Mouse (Mus musculus): ENCODE measurements at regions not wholly inside any gene's neighbourhood (a gene's known extent, or its start where the extent isn't known, plus 50 kb on each side); places are given as distances from the start of the nearest gene placed in this dataset.

DNA sequence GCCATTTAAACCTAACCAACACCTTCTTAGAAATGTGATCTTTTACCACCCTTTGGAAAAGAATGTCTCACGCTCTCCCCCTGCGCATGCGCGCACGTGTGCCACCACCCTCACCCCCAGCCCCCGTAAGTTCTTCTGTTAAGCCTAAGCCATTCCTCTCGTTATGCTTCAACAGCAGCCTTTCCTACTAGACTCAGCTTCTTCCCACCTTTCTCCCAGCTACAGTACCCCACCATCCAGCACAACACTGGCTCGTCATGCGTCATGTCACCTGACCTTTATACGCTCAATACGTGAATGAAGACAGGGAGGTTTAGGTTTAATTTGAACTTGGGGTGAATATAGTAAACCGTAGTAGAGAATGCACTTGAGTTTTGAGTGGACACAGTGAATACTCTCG, 55.8 kb upstream of the Mpp6 start:
- H3K79me2 ChIP-seq (ENCODE audit: control insufficient read depth, insufficient read depth), result no peaks in the 10 kb centered on the region
- H3ac ChIP-seq (ENCODE audit: control insufficient read depth, insufficient read length), result no peak overlapping the region
- no peak overlapping the region for H3K4me3 ChIP-seq
- H3K4me2 ChIP-seq (ENCODE audit: low read depth), result no peak overlapping the region
- no peaks in the 10 kb centered on the region for H3K27me3 ChIP-seq (ENCODE audit: control insufficient read depth, insufficient read depth, insufficient read length)
- TF ChIP-seq E2F4 (IDR thresholded peaks at IDR 0.05; ENCODE audit: insufficient read depth), result no peak
- TF ChIP-seq REST (IDR thresholded peaks at IDR 0.05; ENCODE audit: insufficient read depth, insufficient read length), result no peak
- TF ChIP-seq MYOG (IDR thresholded peaks at IDR 0.05; ENCODE audit: control insufficient read depth in 1 of 3, insufficient read depth in 1 of 3, insufficient read length in 2 of 3, low read depth in 2 of 3), result no peak
- TF ChIP-seq TCF3 (IDR thresholded peaks at IDR 0.05; ENCODE audit: insufficient read length, low read depth), result no peak
- TF ChIP-seq MAX (IDR thresholded peaks at IDR 0.05; ENCODE audit: low read depth), result no peak
- H3K36me3 ChIP-seq (ENCODE audit: control insufficient read depth, insufficient read depth), result no peaks in the 10 kb centered on the region

DNA sequence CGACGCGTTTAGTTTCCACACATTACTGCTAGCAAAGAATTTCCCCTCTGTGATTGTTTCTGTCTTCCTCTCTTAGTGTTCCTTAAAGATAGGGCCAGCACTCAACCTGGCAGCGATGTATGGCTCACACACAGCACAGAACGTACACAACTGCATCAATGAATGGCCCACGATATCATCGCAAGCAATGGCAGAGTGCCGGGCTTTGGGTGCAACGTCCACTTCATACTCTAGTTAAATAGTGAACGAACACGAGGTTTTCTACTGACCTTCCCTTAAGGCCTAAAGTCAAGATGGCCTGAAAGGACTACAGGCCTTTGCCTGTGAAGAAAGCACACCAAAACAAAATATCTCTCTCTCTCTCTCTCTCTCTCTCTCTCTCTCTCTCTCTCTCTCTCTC, 51.4 kb upstream of the Mpp6 start:
- H3ac ChIP-seq (ENCODE audit: control insufficient read depth, insufficient read length), result no peak overlapping the region
- no peaks in the 10 kb centered on the region for H3K36me3 ChIP-seq (ENCODE audit: control insufficient read depth, insufficient read depth)
- no peaks in the 10 kb centered on the region for H3K79me2 ChIP-seq (ENCODE audit: control insufficient read depth, insufficient read depth)
- no peaks in the 10 kb centered on the region for H3K27me3 ChIP-seq (ENCODE audit: control insufficient read depth, insufficient read depth, insufficient read length)
- TF ChIP-seq MYOD1 (IDR thresholded peaks at IDR 0.05; ENCODE audit: control insufficient read depth in 1 of 3, insufficient read length in 2 of 3, low read depth in 2 of 3) (no peak), TCF3 (IDR thresholded peaks at IDR 0.05; ENCODE audit: insufficient read length, low read depth) (no peak), POLR2AphosphoS2 (IDR thresholded peaks at IDR 0.05; ENCODE audit: insufficient read length, low read depth) (no peak), MYOG (IDR thresholded peaks at IDR 0.05; ENCODE audit: control insufficient read depth in 1 of 3, insufficient read depth in 1 of 3, insufficient read length in 2 of 3, low read depth in 2 of 3) (no peak), E2F4 (IDR thresholded peaks at IDR 0.05; ENCODE audit: insufficient read depth) (no peak), MAX (IDR thresholded peaks at IDR 0.05; ENCODE audit: low read depth) (no peak), CEBPB (IDR thresholded peaks at IDR 0.05; ENCODE audit: insufficient read depth, poor library complexity, severe bottlenecking) (no peak), TCF12 (IDR thresholded peaks at IDR 0.05; ENCODE audit: insufficient read depth, poor library complexity, severe bottlenecking) (no peak), POLR2A (IDR thresholded peaks at IDR 0.05; ENCODE audit: insufficient read length, low read depth) (no peak), SRF (IDR thresholded peaks at IDR 0.05; ENCODE audit: control insufficient read depth, insufficient read length, low read depth) (no peak), USF1 (IDR thresholded peaks at IDR 0.05; ENCODE audit: low read depth) (no peak), REST (IDR thresholded peaks at IDR 0.05; ENCODE audit: insufficient read depth, insufficient read length) (no peak)
- no peak overlapping the region for H3K4me2 ChIP-seq (ENCODE audit: low read depth)
- no peak overlapping the region for H3K4me3 ChIP-seq

DNA sequence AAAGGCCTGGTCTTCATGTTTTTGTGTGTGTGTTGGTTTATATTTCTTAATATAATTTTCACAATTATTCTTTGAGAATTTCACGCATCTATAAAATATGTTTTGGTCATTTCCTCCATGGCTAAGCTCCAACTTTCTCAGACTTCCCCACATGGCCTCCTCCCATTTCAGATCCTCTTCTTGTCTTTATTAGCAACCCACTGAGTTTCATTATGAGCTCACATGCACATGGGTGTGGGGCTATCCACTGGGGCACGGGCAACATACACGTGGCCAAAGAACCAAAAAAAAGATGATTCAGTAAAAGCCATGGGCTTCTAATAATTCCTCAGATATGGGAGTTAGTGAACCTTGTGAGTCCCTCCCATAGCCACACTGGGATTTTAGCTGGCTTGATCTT, 50.1 kb upstream of the Mpp6 start:
- Histone ChIP-seq H3K79me2 (ENCODE audit: control insufficient read depth, insufficient read depth) (no peaks in the 10 kb centered on the region), H3K27me3 (ENCODE audit: control insufficient read depth, insufficient read depth, insufficient read length) (no peaks in the 10 kb centered on the region), H3K36me3 (ENCODE audit: control insufficient read depth, insufficient read depth) (no peaks in the 10 kb centered on the region), H3ac (ENCODE audit: control insufficient read depth, insufficient read length) (no peak overlapping the region), H3K4me2 (ENCODE audit: low read depth) (no peak overlapping the region), H3K4me3 (no peak overlapping the region)
- TF ChIP-seq POLR2AphosphoS2 (IDR thresholded peaks at IDR 0.05; ENCODE audit: insufficient read length, low read depth) (no peak), MAX (IDR thresholded peaks at IDR 0.05; ENCODE audit: low read depth) (no peak), REST (IDR thresholded peaks at IDR 0.05; ENCODE audit: insufficient read depth, insufficient read length) (no peak), MYOD1 (IDR thresholded peaks at IDR 0.05; ENCODE audit: control insufficient read depth in 1 of 3, insufficient read length in 2 of 3, low read depth in 2 of 3) (no peak), MYOG (IDR thresholded peaks at IDR 0.05; ENCODE audit: control insufficient read depth in 1 of 3, insufficient read depth in 1 of 3, insufficient read length in 2 of 3, low read depth in 2 of 3) (no peak), USF1 (IDR thresholded peaks at IDR 0.05; ENCODE audit: low read depth) (no peak), TCF12 (IDR thresholded peaks at IDR 0.05; ENCODE audit: insufficient read depth, poor library complexity, severe bottlenecking) (no peak), POLR2A (IDR thresholded peaks at IDR 0.05; ENCODE audit: insufficient read length, low read depth) (no peak)

Measured in myocyte (in vitro differentiated cells).